Mouse (Mus musculus) intestine, embryonic 15.5 days (tissue): ENCODE measurements around the gene Narfl. TPM values are rescaled to one million over a fixed set of nuclear protein-coding genes. Genes with fewer than 3 reads are reported as not detected.
"Not testable (repeated sequence)": the region's sequence is repeated elsewhere in the genome, so short reads cannot be mapped to it uniquely, and the experiment has no call there.

Experiments
- ATAC-seq: fragments of 200-750 bp; cut with Nextera tagmentation; 2 replicates; pipeline ENCODE4 v1.8.0; 2017; ENCODE audit warnings: moderate TSS enrichment, moderate library complexity
- H3K27ac ChIP-seq: fragments of 300-500 bp; sonication (generic); 2 replicates; pipeline ENCODE4 v1.5.1; 2015; ENCODE audit warnings: mild to moderate bottlenecking, inconsistent platforms
- H3K27me3 ChIP-seq: fragments of 300-500 bp; sonication (generic); replicated peaks from 2 replicates; pipeline ENCODE4 v1.6.1; 2015; ENCODE audit warnings: inconsistent platforms
- H3K36me3 ChIP-seq: fragments of 300-500 bp; sonication (generic); 2 replicates; pipeline ENCODE4 v1.6.1; 2015; ENCODE audit warnings: inconsistent platforms
- H3K4me1 ChIP-seq: fragments of 300-500 bp; sonication (generic); replicated peaks from 2 replicates; pipeline ENCODE4 v1.6.1; 2015; ENCODE audit warnings: inconsistent platforms
- H3K4me2 ChIP-seq: fragments of 300-500 bp; sonication (generic); replicated peaks from 2 replicates; pipeline ENCODE4 v1.6.1; 2015; ENCODE audit warnings: mild to moderate bottlenecking, inconsistent platforms
- H3K4me3 ChIP-seq: fragments of 300-500 bp; sonication (generic); replicated peaks from 2 replicates; pipeline ENCODE4 v1.5.1; 2015; ENCODE audit warnings: inconsistent platforms
- H3K9ac ChIP-seq: fragments of 300-500 bp; sonication (generic); 2 replicates; pipeline ENCODE4 v1.6.1; 2015; ENCODE audit warnings: inconsistent platforms
- H3K9me3 ChIP-seq: fragments of 300-500 bp; sonication (generic); 2 replicates; pipeline ENCODE4 v1.6.1; 2016; ENCODE audit warnings: inconsistent platforms
- WGBS: fragments of 180-500 bp; shearing (Covaris S2); methylation state at CpG from one replicate; pipeline ENCODE4 v1.1.7; 2015; 5-methylcytosine and 5-hydroxymethylcytosine counted together
- polyA plus RNA-seq: library from polyadenylated mRNA; unstranded; fragments of >200 nt; fragmentation: Nextera tagmentation; extraction: Ambion mirVana; gene quantifications from 2 replicates; pipeline ENCODE4 v1.2.1, GENCODE M21; 2015

The Narfl gene
- polyA plus RNA-seq, 1 experiment from 2014 or later: 29.0 TPM

- Histone ChIP-seq H3K27ac (peak within 1 kb of the TSS; percentile 95), H3K9ac (peak within 1 kb of the TSS; percentile 72), H3K9me3 (no peaks in the 10 kb centered on the region), H3K27me3 (no peaks in the 10 kb centered on the region), H3K4me2 (peak within 1 kb of the TSS; percentile 86), H3K4me3 (peak within 1 kb of the TSS; percentile 69), H3K4me1 (peaks cover 47% of the 10 kb centered on the region), H3K36me3 (peaks cover 11% of the 10 kb centered on the region; the same call in 1 of the 2 replicates)
- ATAC-seq: peak; percentile 71
- WGBS: under 1% methylated on average over 14 of the region's 14 CpGs
Measured at GRCm38 (mm10) chr17:25792615-25793014, 19.0 kb downstream of the Narfl start, which contains the start of gene Fam173a. TSS of gene Fam173a (minus strand) at chr17:25792901.

- WGBS: 78% methylated on average over 13 of the region's 13 CpGs
- H3K4me2 ChIP-seq: no peak overlapping the region
- no peaks in the 10 kb centered on the region for H3K9me3 ChIP-seq
- H3K27me3 ChIP-seq: no peaks in the 10 kb centered on the region
- 0 out of 2 replicates have a peak overlapping the region, but pooled peaks have one; percentile 13 for H3K9ac ChIP-seq
- H3K4me3 ChIP-seq: no peak overlapping the region
- H3K36me3 ChIP-seq: peaks cover 4% of the 10 kb centered on the region; the same call in 1 of the 2 replicates
- peak overlapping the region; percentile 95; the same call in 1 of the 2 replicates for H3K27ac ChIP-seq
- no peak for ATAC-seq
- H3K4me1 ChIP-seq: peaks cover 47% of the 10 kb centered on the region
Measured at GRCm38 (mm10) chr17:25794197-25794596, 20.6 kb downstream of the Narfl start.

- H3K4me3 ChIP-seq: no peak overlapping the region
- peaks cover 47% of the 10 kb centered on the region for H3K4me1 ChIP-seq
- WGBS: 83% methylated on average over 17 of the region's 17 CpGs
- H3K9me3 ChIP-seq: no peaks in the 10 kb centered on the region
- no peak for ATAC-seq
- H3K4me2 ChIP-seq: peak overlapping the region; percentile 96
- no peaks in the 10 kb centered on the region for H3K27me3 ChIP-seq
- H3K36me3 ChIP-seq: no peaks in the 10 kb centered on the region; the same call in 1 of the 2 replicates
- 0 out of 2 replicates have a peak overlapping the region, but pooled peaks have one; percentile 78 for H3K9ac ChIP-seq
- H3K27ac ChIP-seq: no peak overlapping the region
Measured at GRCm38 (mm10) chr17:25794998-25795397, 21.4 kb downstream of the Narfl start.

GRCm38 (mm10) chr17:25795609-25796092 is 22.1 kb downstream of the Narfl start, which contains the start of gene AC134908.4:
TSS of gene AC134908.4 (minus strand) at chr17:25795659.
- H3K27ac ChIP-seq: peak within 1 kb of the TSS; percentile 27; the same call in 1 of the 2 replicates
- 38% methylated on average over 6 of the region's 6 CpGs for WGBS
- peak within 1 kb of the TSS; percentile 91 for H3K4me3 ChIP-seq
- peaks cover 45% of the 10 kb centered on the region for H3K4me1 ChIP-seq
- ATAC-seq: no peak
- H3K9me3 ChIP-seq: no peaks in the 10 kb centered on the region
- no peaks in the 10 kb centered on the region for H3K27me3 ChIP-seq
- no peaks in the 10 kb centered on the region; the same call in 1 of the 2 replicates for H3K36me3 ChIP-seq
- H3K9ac ChIP-seq: peak within 1 kb of the TSS; percentile 78
- H3K4me2 ChIP-seq: peak within 1 kb of the TSS; percentile 96

GRCm38 (mm10) chr17:25796211-25796771 is 22.7 kb downstream of the Narfl start:
- 3% methylated on average over 37 of the region's 37 CpGs for WGBS
- Histone ChIP-seq H3K4me1 (peaks cover 40% of the 10 kb centered on the region), H3K36me3 (no peaks in the 10 kb centered on the region; the same call in 1 of the 2 replicates), H3K27me3 (0 out of 2 replicates have a peak, but pooled peaks cover 2% of the 10 kb centered on the region), H3K9ac (peak overlapping the region; percentile 78), H3K9me3 (no peaks in the 10 kb centered on the region), H3K4me2 (peak overlapping the region; percentile 96), H3K4me3 (peak overlapping the region; percentile 91), H3K27ac (peak overlapping the region; percentile 27; the same call in 1 of the 2 replicates)
- peak; percentile 6; the same call in 1 of the 2 replicates for ATAC-seq

- WGBS: under 1% methylated on average over 35 of the region's 35 CpGs
- Histone ChIP-seq H3K27ac (peak within 1 kb of the TSS; percentile 56), H3K27me3 (0 out of 2 replicates have a peak, but pooled peaks cover 5% of the 10 kb centered on the region), H3K9me3 (no peaks in the 10 kb centered on the region), H3K4me2 (peak within 1 kb of the TSS; percentile 96), H3K4me1 (peaks cover 37% of the 10 kb centered on the region), H3K36me3 (no peaks in the 10 kb centered on the region; the same call in 1 of the 2 replicates), H3K9ac (peak within 1 kb of the TSS; percentile 78), H3K4me3 (peak within 1 kb of the TSS; percentile 91)
- peak; percentile 88 for ATAC-seq
Measured at GRCm38 (mm10) chr17:25796951-25797369, 23.4 kb downstream of the Narfl start, which contains the start of gene Metrn. TSS of gene Metrn (minus strand) at chr17:25797136.

- H3K9me3 ChIP-seq: no peaks in the 10 kb centered on the region
- H3K27me3 ChIP-seq: peaks cover 5% of the 10 kb centered on the region; the same call in 1 of the 2 replicates
- no peak for ATAC-seq
- no peaks in the 10 kb centered on the region for H3K36me3 ChIP-seq
- no peak overlapping the region for H3K27ac ChIP-seq
- H3K4me3 ChIP-seq: no peak overlapping the region
- no peak overlapping the region for H3K9ac ChIP-seq
- H3K4me2 ChIP-seq: no peak overlapping the region
- 6% methylated on average over 6 of the region's 6 CpGs for WGBS
- peaks cover 10% of the 10 kb centered on the region for H3K4me1 ChIP-seq
Measured at GRCm38 (mm10) chr17:25801029-25801428, 27.5 kb downstream of the Narfl start.

- no peaks in the 10 kb centered on the region for H3K36me3 ChIP-seq
- no peak overlapping the region for H3K4me2 ChIP-seq
- H3K4me3 ChIP-seq: no peak overlapping the region
- ATAC-seq: peak; percentile 73
- H3K9ac ChIP-seq: no peak overlapping the region
- H3K27me3 ChIP-seq: peaks cover 7% of the 10 kb centered on the region; the same call in 1 of the 2 replicates
- H3K27ac ChIP-seq: no peak overlapping the region
- no peaks in the 10 kb centered on the region for H3K9me3 ChIP-seq
- H3K4me1 ChIP-seq: no peaks in the 10 kb centered on the region
- WGBS: 12% methylated on average over 10 of the region's 10 CpGs
Measured at GRCm38 (mm10) chr17:25802825-25803517, 29.4 kb downstream of the Narfl start.

GRCm38 (mm10) chr17:25806507-25806906 is 32.9 kb downstream of the Narfl start:
- Histone ChIP-seq H3K27ac (no peak overlapping the region), H3K9me3 (no peaks in the 10 kb centered on the region; the same call in 1 of the 2 replicates), H3K4me2 (no peak overlapping the region), H3K27me3 (peaks cover 26% of the 10 kb centered on the region), H3K4me1 (peaks cover 10% of the 10 kb centered on the region), H3K4me3 (no peak overlapping the region), H3K9ac (no peak overlapping the region), H3K36me3 (no peaks in the 10 kb centered on the region)
- peak; percentile 42; the same call in 1 of the 2 replicates for ATAC-seq
- 71% methylated on average over 4 of the region's 4 CpGs for WGBS

GRCm38 (mm10) chr17:25807452-25807851 is 33.9 kb downstream of the Narfl start:
- not testable (repeated sequence) for ATAC-seq, H3K4me1 ChIP-seq, H3K27ac ChIP-seq, H3K4me3 ChIP-seq, H3K4me2 ChIP-seq, H3K9me3 ChIP-seq, H3K36me3 ChIP-seq, H3K9ac ChIP-seq
- WGBS: 49% methylated on average over 2 of the region's 2 CpGs
- peaks cover 31% of the 10 kb centered on the region for H3K27me3 ChIP-seq

- Histone ChIP-seq H3K27me3 (peaks cover 36% of the 10 kb centered on the region), H3K27ac (no peak overlapping the region), H3K4me1 (peaks cover 12% of the 10 kb centered on the region), H3K36me3 (no peaks in the 10 kb centered on the region), H3K9me3 (no peaks in the 10 kb centered on the region; the same call in 1 of the 2 replicates), H3K4me2 (peak overlapping the region; percentile 99), H3K4me3 (no peak overlapping the region), H3K9ac (no peak overlapping the region)
- WGBS: 45% methylated on average over 5 of the region's 5 CpGs
- no peak for ATAC-seq
Measured at GRCm38 (mm10) chr17:25808028-25808427, 34.5 kb downstream of the Narfl start.
